Mouse (Mus musculus) thymus, adult 2 months (tissue): ENCODE data around the gene Rin1. TPM values are rescaled to one million over a fixed set of nuclear protein-coding genes. Genes with fewer than 3 reads are reported as not detected.
A peak's percentile ranks its signal among the peaks of the same experiment; 100 is the strongest.

Experiments
- DNase-seq: peaks from one replicate; pipeline ENCODE4 v3.0.0; 2021
- H3K27ac ChIP-seq: fragments of 200-500 bp; 2 replicates; pipeline ENCODE4 v1.5.1; 2012; ENCODE audit warnings: low read length, control low read depth; ENCODE audit not compliant: control insufficient read depth, insufficient read depth
- H3K27me3 ChIP-seq: fragments of 200-500 bp; 2 replicates; pipeline ENCODE4 v1.6.1; 2012; ENCODE audit warnings: mild to moderate bottlenecking, low read length, moderate library complexity, mixed read lengths; ENCODE audit not compliant: control insufficient read depth, insufficient read depth
- H3K36me3 ChIP-seq: fragments of 200-500 bp; 2 replicates; pipeline ENCODE4 v1.6.1; 2012; ENCODE audit warnings: mild to moderate bottlenecking, low read length, moderate library complexity; ENCODE audit not compliant: control insufficient read depth, insufficient read depth
- H3K4me1 ChIP-seq: fragments of 200-500 bp; replicated peaks from 2 replicates; pipeline ENCODE4 v1.6.1; 2012; ENCODE audit warnings: low read length; ENCODE audit not compliant: control insufficient read depth, insufficient read depth
- H3K4me3 ChIP-seq: fragments of 200-500 bp; 2 replicates; pipeline ENCODE4 v1.5.1; 2012; ENCODE audit warnings: mild to moderate bottlenecking, low read length, control low read depth, moderate library complexity; ENCODE audit not compliant: control insufficient read depth, insufficient read depth
- CTCF ChIP-seq: fragments of 200-500 bp; IDR thresholded peaks from 2 replicates; pipeline ENCODE4 v1.5.1; 2012; ENCODE audit warnings: mild to moderate bottlenecking, control low read depth, low read length, moderate library complexity, borderline replicate concordance; ENCODE audit not compliant: control insufficient read depth, poor library complexity, insufficient read depth; ENCODE audit errors: extremely low read depth
- POLR2A ChIP-seq: fragments of 200-500 bp; IDR thresholded peaks from 2 replicates; pipeline ENCODE4 v1.6.1; 2012; ENCODE audit warnings: mild to moderate bottlenecking, low read length, control low read depth, moderate library complexity; ENCODE audit not compliant: control insufficient read depth, poor library complexity, insufficient read depth; ENCODE audit errors: extremely low read depth
- WGBS: fragments of 180-500 bp; shearing (Covaris S2); methylation state at CpG from one replicate; pipeline ENCODE4 v1.1.7; 2018; 5-methylcytosine and 5-hydroxymethylcytosine counted together
- polyA plus RNA-seq: library from polyadenylated mRNA; depleted of rRNA; stranded (reverse); fragments of >200 nt; gene quantifications from 2 replicates; pipeline ENCODE4 v1.2.3, GENCODE M21; 2012; rRNA removed

Rin1 gene
- polyA plus RNA-seq, 1 experiment, result 7.1 TPM

- DNase-seq, result peak; percentile 89
- TF ChIP-seq POLR2A (no peak), CTCF (peak; percentile 92)
- H3K4me3 ChIP-seq, result no peak overlapping the region
- H3K36me3 ChIP-seq, result no peaks in the 10 kb centered on the region
- WGBS, result 2% methylated on average over 21 of the region's 21 CpGs
- H3K4me1 ChIP-seq, result peaks cover 12% of the 10 kb centered on the region
- no peak overlapping the region for H3K27ac ChIP-seq
- no peaks in the 10 kb centered on the region; the same call in 1 of the 2 replicates for H3K27me3 ChIP-seq
These were observed 44.0 kb downstream of the Rin1 start for GRCm38 (mm10) chr19:5094243-5094632.

DNA sequence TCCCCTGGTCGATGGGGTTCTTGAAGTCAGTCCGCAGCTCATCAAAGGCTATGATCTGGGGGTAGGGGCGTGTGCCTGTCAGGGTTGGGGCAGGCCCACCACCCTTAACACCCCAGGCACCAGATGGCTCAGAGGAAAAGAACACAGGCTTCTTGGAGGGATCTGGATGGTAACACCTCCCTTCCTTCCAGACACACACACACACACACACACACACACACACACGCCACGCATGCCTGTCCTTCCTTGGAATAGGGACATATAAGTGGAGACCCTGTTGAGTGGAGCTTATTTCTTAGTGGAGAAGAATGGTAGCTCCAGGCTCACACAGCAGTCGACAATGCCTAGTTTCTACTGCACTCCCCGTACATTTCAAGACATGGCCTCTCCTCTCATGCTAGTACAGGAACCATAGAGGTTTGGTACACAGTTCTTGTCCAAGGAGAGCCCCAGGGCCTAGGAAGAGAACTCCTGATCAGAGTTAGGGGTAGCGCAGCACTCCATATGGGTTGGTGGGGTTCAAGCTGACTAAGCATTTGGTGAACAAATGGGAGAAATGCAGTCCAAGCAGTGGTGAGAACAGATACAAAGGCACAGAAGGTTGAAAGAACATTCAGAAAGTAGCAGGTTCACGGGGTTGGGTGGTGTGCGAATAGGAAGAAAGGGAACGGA is 44.6 kb downstream of the Rin1 start:
- no peak for DNase-seq

DNA sequence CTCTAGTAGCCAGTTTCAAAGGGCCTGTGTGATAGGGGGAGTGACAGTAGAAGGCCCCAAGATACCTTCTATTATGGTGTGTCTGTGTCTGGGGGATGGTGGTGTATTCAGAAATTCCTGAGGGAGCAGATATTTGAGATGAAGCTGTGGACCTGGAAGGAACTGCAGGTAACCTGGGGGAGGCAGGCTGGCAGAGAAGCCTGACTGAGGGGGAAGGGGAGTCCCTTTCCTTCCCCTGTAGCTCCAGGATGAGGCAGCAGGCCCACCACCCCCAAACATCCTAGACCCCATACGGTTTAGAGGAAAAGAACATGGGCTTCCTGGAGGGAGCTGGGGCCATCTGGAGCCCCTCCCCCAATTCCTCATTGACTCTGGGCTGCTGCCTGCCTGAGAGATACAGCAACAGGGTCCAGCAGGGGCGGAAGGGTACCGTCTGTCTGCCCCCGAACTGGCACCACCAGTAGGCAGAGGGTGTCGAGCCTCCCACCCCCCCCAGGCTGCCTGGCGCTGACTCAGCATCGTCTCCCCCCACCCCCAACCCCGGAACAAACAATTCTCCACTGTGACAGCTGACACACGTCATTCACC is 45.7 kb downstream of the Rin1 start:
- Histone ChIP-seq H3K4me1 (peaks cover 10% of the 10 kb centered on the region), H3K27me3 (no peaks in the 10 kb centered on the region; the same call in 1 of the 2 replicates), H3K4me3 (no peak overlapping the region), H3K36me3 (peaks cover 13% of the 10 kb centered on the region; the same call in 1 of the 2 replicates), H3K27ac (no peak overlapping the region)
- TF ChIP-seq CTCF (no peak), POLR2A (no peak)
- DNase-seq, result no peak
- 11% methylated on average over 9 of the region's 9 CpGs for WGBS

More for the DNA sequence above, 44.6 kb downstream of the Rin1 start:
- Histone ChIP-seq H3K36me3 (peaks cover 2% of the 10 kb centered on the region; the same call in 1 of the 2 replicates), H3K27ac (no peak overlapping the region), H3K27me3 (no peaks in the 10 kb centered on the region; the same call in 1 of the 2 replicates), H3K4me3 (no peak overlapping the region), H3K4me1 (peaks cover 10% of the 10 kb centered on the region)
- 45% methylated on average over 11 of the region's 11 CpGs for WGBS
- TF ChIP-seq POLR2A (no peak), CTCF (no peak)

GRCm38 (mm10) chr19:5097521-5098362 is 47.5 kb downstream of the Rin1 start:
- DNase-seq, result no peak
- peak overlapping the region; percentile 24 for H3K4me3 ChIP-seq
- peaks cover 10% of the 10 kb centered on the region for H3K4me1 ChIP-seq
- 10% methylated on average over 31 of the region's 31 CpGs for WGBS
- TF ChIP-seq CTCF, result no peak
- no peak for TF ChIP-seq POLR2A
- peaks cover 23% of the 10 kb centered on the region; the same call in 1 of the 2 replicates for H3K36me3 ChIP-seq
- H3K27ac ChIP-seq, result no peak overlapping the region
- H3K27me3 ChIP-seq, result no peaks in the 10 kb centered on the region; the same call in 1 of the 2 replicates

- H3K36me3 ChIP-seq, result peaks cover 29% of the 10 kb centered on the region
- DNase-seq, result peak; percentile 70
- no peak within 1 kb of the TSS for H3K27ac ChIP-seq
- no peaks in the 10 kb centered on the region; the same call in 1 of the 2 replicates for H3K27me3 ChIP-seq
- H3K4me1 ChIP-seq, result peaks cover 10% of the 10 kb centered on the region
- 11% methylated on average over 48 of the region's 48 CpGs for WGBS
- H3K4me3 ChIP-seq, result peak within 1 kb of the TSS; percentile 24
- TF ChIP-seq POLR2A (no peak), CTCF (no peak)
These were observed 48.3 kb downstream of the Rin1 start, which contains the start of gene Cnih2 for GRCm38 (mm10) chr19:5098363-5099143. Cnih2 (minus strand) TSS chr19:5098521.

DNA sequence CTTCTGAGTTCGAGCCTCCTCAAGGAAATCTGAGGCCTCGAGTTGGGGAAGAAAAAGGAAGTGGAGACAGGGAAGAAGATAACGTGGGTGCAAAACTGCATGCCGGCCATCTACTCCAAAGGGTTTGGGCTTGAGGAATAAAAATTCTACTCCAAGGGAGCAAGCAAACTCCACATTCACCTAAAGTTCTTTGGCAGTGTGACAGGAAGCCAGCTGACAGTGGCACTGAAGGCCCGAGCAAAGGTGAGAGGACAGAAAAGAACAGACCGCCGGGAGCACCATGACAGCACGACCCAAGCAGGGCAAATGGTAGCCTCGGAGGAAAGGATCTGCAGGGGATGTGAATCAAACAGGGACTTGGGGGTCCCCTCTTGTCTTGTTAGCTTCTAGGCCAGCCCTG is 55.8 kb downstream of the Rin1 start:
- Histone ChIP-seq H3K27ac (peak overlapping the region; percentile 81), H3K4me3 (peak overlapping the region; percentile 76), H3K27me3 (no peaks in the 10 kb centered on the region), H3K36me3 (peaks cover 22% of the 10 kb centered on the region), H3K4me1 (peaks cover 7% of the 10 kb centered on the region)
- no peak for DNase-seq
- TF ChIP-seq CTCF (no peak), POLR2A (no peak)
- 2% methylated on average over 9 of the region's 9 CpGs for WGBS

Other genes with a start within 250 kb of the Rin1 start
- 30.1 and 56.3 TPM in 2 replicates for gene Gm21992, start 238.9 kb upstream of the Rin1 start, polyA plus RNA-seq
- gene Rbm14, start 238.8 kb upstream of the Rin1 start, polyA plus RNA-seq, result 158 and 205 TPM in 2 replicates
- 35.8 and 45.8 TPM in 2 replicates for gene Ccs, start 211.1 kb upstream of the Rin1 start, polyA plus RNA-seq
- gene Ccdc87, start 211.1 kb upstream of the Rin1 start, polyA plus RNA-seq, result 0.19 and 0.24 TPM in 2 replicates
- gene Ctsf, start 195.4 kb upstream of the Rin1 start, polyA plus RNA-seq, result 27.0 and 31.9 TPM in 2 replicates
- 8.4 and 11.8 TPM in 2 replicates for gene Actn3, start 172.6 kb upstream of the Rin1 start, polyA plus RNA-seq
- gene Zdhhc24, start 171.8 kb upstream of the Rin1 start, polyA plus RNA-seq, result 53.0 and 53.5 TPM in 2 replicates
- 2.8 and 4.7 TPM in 2 replicates for gene Bbs1, start 143.9 kb upstream of the Rin1 start, polyA plus RNA-seq
- 153 and 175 TPM in 2 replicates for gene Dpp3, start 122.2 kb upstream of the Rin1 start, polyA plus RNA-seq
- gene Peli3, start 107.4 kb upstream of the Rin1 start, polyA plus RNA-seq, result 2.1 and 2.3 TPM in 2 replicates
- gene Mrpl11, start 88.3 kb upstream of the Rin1 start, polyA plus RNA-seq, result 25.8 and 27.3 TPM in 2 replicates
- gene Npas4, start 60.2 kb upstream of the Rin1 start, polyA plus RNA-seq, result 0.57 and 0.59 TPM in 2 replicates
- gene Slc29a2, start 26.6 kb upstream of the Rin1 start, polyA plus RNA-seq, result 12.7 and 14.6 TPM in 2 replicates
- 23.8 and 25.1 TPM in 2 replicates for gene B4gat1, start 11.7 kb upstream of the Rin1 start, polyA plus RNA-seq
- 1.1 and 1.4 TPM in 2 replicates for gene AC124502.3, start 11.6 kb upstream of the Rin1 start, polyA plus RNA-seq
- gene Brms1, start 9.1 kb upstream of the Rin1 start, polyA plus RNA-seq, result 54.2 and 61.4 TPM in 2 replicates
- 5.9 and 7.7 TPM in 2 replicates for gene Cd248, start 17.6 kb downstream of the Rin1 start, polyA plus RNA-seq
- gene Tmem151a, start 35.0 kb downstream of the Rin1 start, polyA plus RNA-seq, result 1.7 and 3.5 TPM in 2 replicates
- gene Yif1a, start 38.1 kb downstream of the Rin1 start, polyA plus RNA-seq, result 121 and 137 TPM in 2 replicates
- gene Cnih2, start 48.0 kb downstream of the Rin1 start, polyA plus RNA-seq, result 3.7 and 4.9 TPM in 2 replicates
- gene Rab1b, start 56.6 kb downstream of the Rin1 start, polyA plus RNA-seq, result 296 and 317 TPM in 2 replicates
- 48.0 and 54.9 TPM in 2 replicates for gene Klc2, start 68.1 kb downstream of the Rin1 start, polyA plus RNA-seq
- 58.9 and 64.9 TPM in 2 replicates for gene Pacs1, start 222.6 kb downstream of the Rin1 start, polyA plus RNA-seq
- 213 and 250 TPM in 2 replicates for gene Sf3b2, start 245.0 kb downstream of the Rin1 start, polyA plus RNA-seq
- gene Gal3st3, start 247.8 kb downstream of the Rin1 start, polyA plus RNA-seq, result 4.8 and 6.3 TPM in 2 replicates